Mouse (Mus musculus) spleen, adult 2 months (tissue): ENCODE measurements around the gene Olfr1382.

Experiments
- CTCF ChIP-seq: fragments of 200-500 bp; IDR thresholded peaks from 2 replicates; pipeline ENCODE4 v1.5.1; 2011; ENCODE audit warnings: mild to moderate bottlenecking, inconsistent platforms; ENCODE audit not compliant: insufficient read depth, insufficient read length, insufficient replicate concordance; ENCODE audit errors: extremely low read depth
- POLR2A ChIP-seq: fragments of 200-500 bp; IDR thresholded peaks from 2 replicates; pipeline ENCODE4 v1.6.1; 2011; ENCODE audit warnings: low read depth, low read length, inconsistent platforms

DNA sequence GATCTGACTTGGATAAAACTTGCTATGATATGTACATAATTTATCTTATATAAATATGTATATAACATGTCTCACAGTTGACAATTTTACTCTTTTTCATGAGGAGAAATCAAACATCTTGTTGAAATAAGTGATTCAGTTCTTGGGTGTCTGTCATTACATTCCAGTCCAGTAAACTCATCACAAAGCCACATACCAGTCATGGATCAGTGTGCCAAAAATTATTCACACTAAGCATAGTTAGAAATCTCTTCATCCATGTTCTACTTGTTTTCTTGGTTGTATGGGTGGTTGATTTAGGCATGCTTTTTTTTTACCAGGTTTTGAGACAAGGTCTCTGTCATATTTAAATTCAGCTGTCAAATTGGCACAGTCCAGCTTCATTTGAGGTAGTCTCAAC lies 4.7 kb downstream of the Olfr1382 start:
- no peak for TF ChIP-seq CTCF
- TF ChIP-seq POLR2A, result no peak
